Mouse (Mus musculus) liver, adult 2 months (tissue): Measurements from ENCODE around the gene 4930469K13Rik. TPM values are rescaled to one million over a fixed set of nuclear protein-coding genes. Genes with fewer than 3 reads are reported as not detected.

Experiments used
- DNase-seq: peaks from one replicate; pipeline ENCODE4 v3.0.0-alpha.2; 2011; ENCODE audit warnings: low read depth, low spot score; ENCODE audit errors: extremely low read depth
- H3K27ac ChIP-seq: fragments of 200-500 bp; replicated peaks from 2 replicates; pipeline ENCODE4 v1.5.1; 2012; ENCODE audit warnings: low read depth, mild to moderate bottlenecking, control low read depth, inconsistent platforms, low read length; ENCODE audit not compliant: insufficient read depth
- H3K27me3 ChIP-seq: fragments of 200-500 bp; 2 replicates; pipeline ENCODE4 v1.6.1; 2012; ENCODE audit warnings: mild to moderate bottlenecking, moderate library complexity, low read length, inconsistent platforms; ENCODE audit not compliant: control insufficient read depth, insufficient read depth
- H3K36me3 ChIP-seq: fragments of 200-500 bp; 2 replicates; pipeline ENCODE4 v1.6.1; 2012; ENCODE audit warnings: low read length, inconsistent platforms; ENCODE audit not compliant: control insufficient read depth, insufficient read depth
- H3K4me1 ChIP-seq: fragments of 200-500 bp; 2 replicates; pipeline ENCODE4 v1.6.1; 2011; ENCODE audit warnings: low read length; ENCODE audit not compliant: control insufficient read depth, insufficient read depth
- H3K4me3 ChIP-seq: fragments of 200-500 bp; 2 replicates; pipeline ENCODE4 v1.5.1; 2011; ENCODE audit warnings: low read depth, mild to moderate bottlenecking, control low read depth, low read length, moderate library complexity; ENCODE audit not compliant: insufficient read depth
- H3K79me2 ChIP-seq: fragments of 200-500 bp; 2 replicates; pipeline ENCODE4 v1.6.1; 2012; ENCODE audit warnings: inconsistent platforms, mild to moderate bottlenecking, low read length, moderate library complexity; ENCODE audit not compliant: control insufficient read depth, insufficient read depth
- H3K9ac ChIP-seq: fragments of 200-500 bp; 2 replicates; pipeline ENCODE4 v1.6.1; 2012; ENCODE audit warnings: low read depth, mild to moderate bottlenecking, control low read depth, inconsistent platforms, low read length
- CTCF ChIP-seq: fragments of 200-500 bp; IDR thresholded peaks from 2 replicates; pipeline ENCODE4 v1.5.1; 2011; ENCODE audit warnings: low read depth, low read length, control low read depth
- POLR2A ChIP-seq: fragments of 200-500 bp; IDR thresholded peaks from 2 replicates; pipeline ENCODE4 v1.6.1; 2011; ENCODE audit warnings: low read length, control low read depth; ENCODE audit not compliant: insufficient read depth; ENCODE audit errors: extremely low read depth
- WGBS: fragments of 180-500 bp; shearing (Covaris S2); methylation state at CpG from one replicate; pipeline ENCODE4 v1.1.7; 2018; 5-methylcytosine and 5-hydroxymethylcytosine counted together
- polyA plus RNA-seq: library from polyadenylated mRNA; depleted of rRNA; stranded (reverse); fragments of >200 nt; gene quantifications from 2 replicates; pipeline ENCODE4 v1.2.3, GENCODE M21; 2012
- total RNA-seq: library from RNA; depleted of rRNA; stranded (reverse); fragments of >200 nt; gene quantifications from 2 replicates; pipeline ENCODE4 v1.2.3, GENCODE M21; 2014

The 4930469K13Rik gene
- total and polyA plus RNA-seq, 2 experiments = not detected

DNA sequence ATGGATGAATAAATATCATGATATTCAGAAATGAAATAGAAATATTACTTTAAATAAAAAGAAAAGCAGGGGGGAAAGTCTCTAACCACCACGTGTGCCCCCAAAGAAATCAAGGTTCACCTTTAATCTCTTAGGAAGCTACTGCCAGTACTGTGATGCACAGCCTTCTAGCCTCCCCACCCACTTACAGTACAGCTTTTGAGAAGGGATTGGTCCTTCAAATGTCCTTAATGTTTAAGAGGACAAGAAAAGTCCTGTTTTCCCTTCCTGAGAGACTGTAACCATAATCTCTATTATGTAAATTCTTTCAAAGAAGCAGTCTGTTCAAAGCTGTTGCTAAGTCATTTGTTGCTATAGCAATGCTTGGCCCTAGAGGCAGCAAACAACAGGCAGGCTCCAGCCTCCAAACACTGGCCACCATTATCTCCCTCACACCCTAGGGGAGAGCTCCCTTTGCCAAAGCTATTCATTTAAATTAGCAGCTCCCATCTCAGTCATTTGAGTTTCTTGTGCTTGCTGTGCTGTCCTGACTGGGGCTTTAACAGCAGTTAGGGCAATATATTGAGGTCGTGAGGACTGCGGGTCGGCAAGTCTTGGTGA, 14.5 kb upstream of the 4930469K13Rik start:
- Histone ChIP-seq H3K27me3 (no peaks in the 10 kb centered on the region), H3K27ac (no peak overlapping the region), H3K36me3 (no peaks in the 10 kb centered on the region), H3K79me2 (no peaks in the 10 kb centered on the region), H3K4me3 (no peak overlapping the region), H3K9ac (no peak overlapping the region), H3K4me1 (no peaks in the 10 kb centered on the region)
- TF ChIP-seq POLR2A (no peak), CTCF (no peak)
- no peak for DNase-seq
- WGBS = 69% methylated on average over 4 of the region's 4 CpGs

GRCm38 (mm10) chr11:34111940-34112339, 13.6 kb upstream of the 4930469K13Rik start:
- no peak overlapping the region for H3K27ac ChIP-seq
- no peak overlapping the region for H3K4me3 ChIP-seq
- H3K27me3 ChIP-seq = no peaks in the 10 kb centered on the region
- no peak overlapping the region for H3K9ac ChIP-seq
- TF ChIP-seq POLR2A (no peak), CTCF (no peak)
- 81% methylated on average over 7 of the region's 7 CpGs for WGBS
- H3K4me1 ChIP-seq = no peaks in the 10 kb centered on the region
- H3K79me2 ChIP-seq = no peaks in the 10 kb centered on the region
- DNase-seq = no peak
- no peaks in the 10 kb centered on the region for H3K36me3 ChIP-seq

DNA sequence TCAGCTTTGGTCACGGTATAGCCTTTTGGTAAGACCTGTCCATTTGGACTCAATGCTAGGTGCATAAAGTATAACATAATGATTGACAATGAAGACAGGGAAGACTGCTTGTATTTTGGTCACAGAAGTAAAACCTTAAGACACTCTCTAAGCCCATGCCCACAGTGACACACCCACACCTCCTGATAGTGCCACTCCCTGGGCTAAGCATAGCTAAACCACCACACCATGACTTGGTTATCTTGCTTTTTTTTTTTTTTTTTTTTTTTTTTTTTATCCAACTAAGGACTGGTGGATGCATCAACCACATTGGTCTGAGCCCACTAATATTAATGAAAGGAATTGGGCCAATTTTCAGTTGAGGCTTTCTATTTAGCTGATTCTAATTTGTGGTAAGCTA, 10.9 kb upstream of the 4930469K13Rik start:
- Histone ChIP-seq H3K9ac (no peak overlapping the region), H3K36me3 (no peaks in the 10 kb centered on the region), H3K4me3 (no peak overlapping the region), H3K4me1 (no peaks in the 10 kb centered on the region), H3K79me2 (no peaks in the 10 kb centered on the region), H3K27ac (no peak overlapping the region), H3K27me3 (no peaks in the 10 kb centered on the region; the same call in 1 of the 2 replicates)
- TF ChIP-seq POLR2A (no peak), CTCF (no peak)
- WGBS = 97% methylated on average over 1 of the region's 1 CpGs
- DNase-seq = no peak

DNA sequence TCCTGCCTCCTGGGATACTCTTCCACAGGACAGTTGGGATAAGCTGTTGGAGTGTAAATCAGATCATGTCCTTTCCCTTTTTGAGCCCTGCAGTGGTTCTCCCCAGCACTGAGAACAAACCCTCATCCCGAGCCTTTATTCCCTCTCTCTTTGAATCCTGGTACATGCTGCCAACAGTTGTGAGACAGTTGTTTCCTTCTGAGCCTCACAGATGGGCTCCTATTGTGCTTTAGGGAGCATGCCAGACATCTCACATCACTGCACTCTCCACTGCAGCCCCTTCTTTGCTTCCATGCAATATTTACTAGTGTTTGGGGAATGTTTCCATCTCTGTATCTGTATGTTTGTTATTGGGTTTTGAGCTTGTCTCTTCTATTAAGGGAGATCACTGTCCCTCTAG, 6.6 kb upstream of the 4930469K13Rik start:
- Histone ChIP-seq H3K4me3 (no peak overlapping the region), H3K79me2 (no peaks in the 10 kb centered on the region), H3K27me3 (no peaks in the 10 kb centered on the region; the same call in 1 of the 2 replicates), H3K4me1 (no peaks in the 10 kb centered on the region), H3K27ac (no peak overlapping the region), H3K36me3 (no peaks in the 10 kb centered on the region), H3K9ac (no peak overlapping the region)
- DNase-seq = no peak
- 67% methylated on average over 1 of the region's 1 CpGs for WGBS
- TF ChIP-seq POLR2A = no peak
- TF ChIP-seq CTCF = no peak

DNA sequence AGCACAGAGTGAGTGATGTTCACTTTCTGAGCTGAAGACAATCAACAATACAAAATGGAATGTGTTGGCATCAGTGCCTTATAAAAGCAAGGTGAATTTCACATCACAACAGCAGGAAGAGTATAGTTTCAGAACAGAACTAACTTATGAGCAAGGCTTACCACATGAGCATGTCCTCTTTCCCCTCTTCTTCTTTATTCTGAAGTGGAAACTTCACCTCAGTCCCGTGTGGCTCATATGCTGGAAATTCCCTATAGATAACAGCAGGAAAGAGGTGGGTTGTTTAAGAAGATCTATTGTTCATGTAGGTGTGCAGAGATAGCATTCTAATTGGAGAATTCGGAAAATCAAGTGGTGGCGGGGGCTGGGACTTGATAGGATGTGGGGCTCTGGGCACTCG, 3.5 kb upstream of the 4930469K13Rik start:
- TF ChIP-seq POLR2A = no peak
- no peak overlapping the region for H3K27ac ChIP-seq
- no peaks in the 10 kb centered on the region; the same call in 1 of the 2 replicates for H3K27me3 ChIP-seq
- no peaks in the 10 kb centered on the region for H3K79me2 ChIP-seq
- no peak overlapping the region for H3K4me3 ChIP-seq
- 70% methylated on average over 4 of the region's 4 CpGs for WGBS
- no peaks in the 10 kb centered on the region for H3K36me3 ChIP-seq
- no peak for DNase-seq
- H3K9ac ChIP-seq = no peak overlapping the region
- H3K4me1 ChIP-seq = no peaks in the 10 kb centered on the region

GRCm38 (mm10) chr11:34087064-34087463, 11.3 kb downstream of the 4930469K13Rik start:
- Histone ChIP-seq H3K9ac (no peak overlapping the region), H3K27ac (no peak overlapping the region), H3K79me2 (no peaks in the 10 kb centered on the region), H3K27me3 (no peaks in the 10 kb centered on the region), H3K4me3 (no peak overlapping the region), H3K36me3 (no peaks in the 10 kb centered on the region), H3K4me1 (no peaks in the 10 kb centered on the region; the same call in 1 of the 2 replicates)
- DNase-seq = no peak
- TF ChIP-seq CTCF (peak; percentile 14; the same call in 1 of the 2 replicates), POLR2A (no peak)
- 79% methylated on average over 3 of the region's 3 CpGs for WGBS
